Mouse (Mus musculus): ENCODE results near the gene Cdk4.
"Not testable (repeated sequence)": the region's sequence is repeated elsewhere in the genome, so short reads cannot be mapped to it uniquely, and the experiment has no call there.

DNA sequence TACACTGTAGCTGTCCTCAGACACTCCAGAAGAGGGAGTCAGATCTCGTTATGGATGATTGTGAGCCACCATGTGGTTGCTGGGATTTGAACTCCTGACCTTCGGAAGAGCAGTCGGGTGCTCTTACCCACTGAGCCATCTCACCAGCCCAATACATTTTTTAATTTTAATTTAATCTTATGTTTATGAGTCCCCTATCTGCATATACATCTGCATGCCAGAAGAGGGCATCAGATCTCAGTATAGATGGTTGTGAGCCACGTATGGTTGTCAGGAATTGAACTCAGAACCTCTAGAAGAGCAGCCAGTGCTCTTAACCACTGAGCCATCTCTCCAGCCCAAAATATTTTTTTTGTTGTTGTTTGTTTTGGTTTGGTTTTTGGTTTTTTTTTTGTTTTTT lies 8.9 kb downstream of the Cdk4 start:
- TF ChIP-seq CTCF (conservative IDR thresholded peaks at IDR 0.05; ENCODE audit: low read length); NANOG (IDR thresholded peaks at IDR 0.05; ENCODE audit: borderline replicate concordance, low read length): not testable (repeated sequence)

Data from E14TG2a.4 (cell line).